Mouse (Mus musculus) spleen, postnatal 36 days (tissue): ENCODE measurements around the gene Lrmp.
"Not testable (repeated sequence)": the region's sequence is repeated elsewhere in the genome, so short reads cannot be mapped to it uniquely, and the experiment has no call there.

Source experiments
- DNase-seq, 2 experiments: peaks; one replicate each; pipeline ENCODE4 v3.0.0; 2022; ENCODE audit warnings: low spot score in 2 of 2, mixed read lengths in 1 of 2

Lrmp gene

DNA sequence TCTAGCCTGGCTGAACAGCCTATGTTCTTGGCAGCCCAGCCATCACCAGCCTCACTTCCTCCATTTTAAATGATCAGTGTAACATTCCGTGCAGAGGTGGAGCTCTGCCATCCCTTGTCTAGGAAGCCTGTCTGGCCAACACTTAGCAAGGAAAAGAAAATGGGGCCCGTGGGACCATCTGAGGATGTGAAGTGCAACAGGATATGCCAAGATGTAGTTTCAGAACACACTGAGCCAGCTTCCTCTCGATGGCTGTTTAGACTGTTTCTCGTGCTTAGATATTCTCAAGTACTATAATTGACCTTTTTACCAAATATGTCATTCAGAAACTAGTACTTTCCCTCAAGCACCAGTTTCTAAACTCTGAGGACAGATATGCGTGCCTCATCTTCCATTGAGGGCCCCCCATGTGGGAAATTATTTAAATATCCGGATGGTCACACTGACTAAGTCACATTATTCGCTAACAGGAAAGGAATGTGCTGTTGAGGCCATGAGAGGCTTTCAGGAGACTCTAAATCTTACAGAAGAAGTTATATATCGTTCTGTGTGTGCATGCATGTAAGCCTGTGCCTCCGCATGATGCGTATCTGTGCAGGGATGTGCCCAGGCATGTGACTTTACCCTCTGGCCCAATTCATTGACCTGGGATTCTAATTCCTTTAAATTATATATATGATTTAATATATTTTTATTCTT is 11.1 kb upstream of the Lrmp start:
- DNase-seq = no peak

DNA sequence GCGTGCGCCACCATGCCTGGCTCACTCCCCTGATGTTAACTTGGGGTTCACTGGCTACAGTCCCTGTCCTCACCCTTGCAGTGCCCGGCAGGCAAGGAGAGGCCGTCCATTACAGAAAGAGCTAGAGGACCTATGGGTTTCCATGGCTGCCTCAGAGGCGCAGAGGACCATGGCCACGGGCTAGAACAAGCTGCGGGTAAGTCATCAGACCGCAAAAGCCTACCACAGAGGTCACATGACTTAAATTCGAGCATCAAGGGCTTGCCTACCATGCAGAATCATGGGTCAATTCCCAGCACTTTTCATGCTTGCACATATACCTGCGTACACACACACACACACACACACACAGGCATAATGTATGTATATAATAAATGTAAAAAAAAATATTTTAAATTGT is 10.0 kb upstream of the Lrmp start:
- peak in 1 of 2 experiments; percentile 65 for DNase-seq

DNA sequence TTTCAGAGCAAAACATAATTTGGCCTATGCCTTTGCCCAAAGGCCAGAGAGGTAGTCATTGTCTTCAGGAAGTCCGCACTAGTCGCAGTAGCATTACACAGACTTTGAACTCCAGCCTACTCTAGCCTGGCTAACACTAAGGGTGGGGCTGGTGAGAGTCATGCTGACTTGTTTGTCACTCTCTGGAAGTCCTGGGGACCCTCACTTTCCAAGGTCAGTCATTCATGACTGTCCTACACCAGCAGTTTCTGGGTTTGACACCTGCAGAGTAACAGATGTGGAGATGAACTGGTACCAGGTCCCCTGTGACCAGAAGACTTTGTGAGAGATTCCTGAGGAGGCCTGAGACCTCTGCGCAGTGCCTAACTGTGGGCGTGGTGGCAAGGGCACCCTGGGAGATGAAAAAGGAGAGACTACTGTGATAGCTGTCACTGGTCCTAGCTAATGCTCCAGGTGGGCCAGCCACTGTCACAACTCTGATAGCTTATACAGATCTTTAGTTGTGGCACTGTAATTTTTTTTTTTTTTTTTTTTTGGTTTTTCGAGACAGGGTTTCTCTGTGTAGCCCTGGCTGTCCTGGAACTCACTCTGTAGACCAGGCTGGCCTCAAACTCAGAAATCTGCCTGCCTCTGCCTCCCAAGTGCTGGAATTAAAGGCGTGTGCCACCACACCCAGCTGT is 9.2 kb upstream of the Lrmp start:
- peak in 1 of 2 experiments; percentile 41 for DNase-seq

DNA sequence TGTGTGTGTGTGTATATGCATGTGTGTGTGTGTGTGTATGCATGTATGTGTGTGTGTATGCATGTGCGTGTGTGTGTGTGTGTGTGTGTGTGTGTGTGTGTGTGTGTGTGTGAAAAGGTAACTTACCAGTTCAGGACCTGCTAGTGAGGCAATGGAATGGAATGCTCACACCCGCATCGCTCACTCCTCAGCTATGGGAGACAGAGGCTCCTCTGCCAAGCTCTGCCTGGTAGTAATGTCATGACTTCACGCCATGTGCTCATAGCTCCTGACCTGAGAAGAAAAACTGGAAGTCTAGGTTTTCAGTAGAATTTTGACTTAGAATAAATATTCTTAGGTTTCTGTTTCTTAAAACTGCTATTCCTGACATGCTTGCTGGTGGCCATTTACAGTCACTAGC is 4.7 kb upstream of the Lrmp start:
- no peak for DNase-seq

DNA sequence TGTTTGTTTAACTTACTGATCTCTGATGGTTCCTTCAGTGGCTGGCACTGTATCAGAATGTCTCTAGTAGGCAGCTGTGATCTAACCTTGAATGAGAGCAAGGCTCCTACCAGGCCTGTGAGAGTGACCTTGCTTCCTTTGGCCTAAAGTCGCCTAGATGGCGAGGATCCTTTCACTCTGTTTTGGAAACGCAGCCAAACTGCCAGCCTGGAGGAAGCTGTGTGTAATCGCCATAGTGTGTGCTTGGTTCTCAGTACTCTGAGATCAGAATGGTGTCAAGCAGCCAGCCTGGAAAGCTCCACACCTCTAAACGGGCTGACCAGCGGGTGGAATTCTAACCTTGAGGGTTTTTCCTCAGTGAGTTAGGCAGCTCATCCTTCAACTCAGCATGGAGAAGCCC is 2.6 kb upstream of the Lrmp start:
- no peak for DNase-seq

DNA sequence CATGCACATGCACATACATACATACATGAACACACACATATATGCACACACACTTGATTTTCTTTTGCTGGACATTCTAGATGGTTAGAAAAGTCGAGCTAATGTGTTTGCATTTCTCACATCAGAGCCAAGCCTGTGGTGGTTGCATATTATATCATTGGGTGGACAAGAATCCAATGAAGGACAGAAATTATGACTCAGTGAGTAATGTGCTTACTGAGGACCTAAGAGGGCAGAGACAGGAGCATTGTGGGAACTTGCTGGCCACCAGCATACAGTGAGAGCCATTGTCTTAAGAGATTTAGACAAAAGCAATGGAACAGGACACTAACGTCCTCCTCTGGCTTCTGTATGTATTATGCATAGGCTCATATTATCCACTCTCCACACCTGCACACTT is 892 bp upstream of the Lrmp start:
- no peak for DNase-seq

DNA sequence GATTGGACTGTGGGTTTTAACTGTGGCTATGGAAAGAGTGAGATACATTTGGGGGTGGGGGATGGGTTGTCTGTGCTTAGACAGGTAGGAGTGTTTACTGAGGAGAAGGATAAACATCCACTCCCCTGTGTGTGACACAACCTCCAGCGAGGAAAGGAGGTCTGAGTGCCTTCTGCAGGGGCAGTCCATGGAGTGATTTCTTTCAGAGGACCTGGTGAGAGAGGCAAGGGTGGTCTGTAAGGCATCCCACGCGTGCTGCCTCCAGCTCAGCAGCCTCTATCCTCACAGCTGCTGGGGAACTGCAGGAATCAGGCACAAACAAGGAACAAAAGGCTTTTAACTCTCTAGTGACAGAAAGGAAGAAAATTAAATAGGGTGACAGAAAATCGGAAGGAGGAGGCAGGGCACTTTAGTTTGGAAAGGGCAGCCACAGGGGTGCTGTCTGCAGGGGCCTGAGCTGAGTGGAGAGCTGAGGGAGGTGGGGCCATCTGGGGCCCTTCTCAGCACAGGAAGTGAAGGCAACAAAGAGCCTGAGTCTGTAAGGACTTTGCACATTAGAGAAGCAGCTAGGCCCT is 732 bp downstream of the Lrmp start:
- DNase-seq = peak; percentile 50 to 51

DNA sequence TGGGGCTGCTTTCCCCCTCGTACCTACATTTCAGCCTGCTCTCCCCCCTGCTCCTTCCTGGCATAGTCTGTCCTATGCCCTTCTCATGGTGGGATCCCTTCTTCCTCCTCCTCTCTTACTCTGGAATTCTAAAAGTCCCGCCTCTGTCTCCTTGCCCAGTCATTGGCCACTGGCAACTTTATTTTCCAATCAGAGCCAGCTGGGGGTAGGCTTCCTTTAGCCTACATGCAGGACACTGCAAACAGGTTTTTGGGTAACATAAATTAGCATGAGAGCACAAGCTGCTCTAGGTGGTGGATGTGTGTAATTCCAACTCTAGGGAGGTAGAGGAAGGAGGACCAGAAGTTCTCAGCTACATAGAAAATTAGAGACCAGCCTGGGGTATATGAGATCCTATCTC is 4.6 kb downstream of the Lrmp start:
- DNase-seq = no peak

DNA sequence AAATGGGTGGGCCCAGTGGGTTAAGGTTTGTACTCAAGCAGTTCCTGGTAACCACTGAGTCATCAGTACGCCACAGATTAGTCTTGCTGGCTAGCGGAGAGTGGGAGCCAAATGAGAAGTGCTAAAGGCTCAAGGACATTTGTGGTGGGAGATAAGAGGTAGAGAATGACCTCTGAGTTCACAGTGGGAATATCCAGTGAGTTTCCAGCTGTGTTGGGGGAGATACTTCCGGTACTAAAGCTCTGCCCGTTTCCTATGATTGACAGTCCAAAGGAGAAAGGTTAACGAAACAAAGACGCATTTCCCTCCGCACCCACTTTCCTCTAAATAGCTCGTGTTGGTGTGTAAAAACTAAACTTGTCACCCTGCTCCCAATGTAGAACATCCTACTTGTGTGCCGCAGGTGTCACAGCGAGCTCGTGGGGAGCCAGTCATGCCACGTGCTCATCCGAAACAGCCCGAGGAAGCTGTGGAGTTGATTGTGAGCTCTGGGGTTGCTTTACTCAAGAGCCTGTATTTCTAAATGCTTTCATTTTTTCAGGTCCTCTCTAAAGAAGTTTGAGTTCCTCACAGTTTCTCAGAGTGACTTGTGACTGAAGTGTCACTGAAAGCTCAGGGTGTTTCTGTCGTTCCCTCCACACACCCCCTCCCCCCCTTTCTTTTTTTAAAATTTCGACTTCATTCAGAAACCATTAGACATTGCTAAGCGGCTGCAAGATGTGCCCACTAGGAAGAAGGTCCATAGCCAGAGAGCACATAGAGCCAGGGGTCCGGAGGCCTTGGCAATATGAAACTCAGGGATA is 5.5 kb downstream of the Lrmp start:
- peak; percentile 55 to 56 for DNase-seq

DNA sequence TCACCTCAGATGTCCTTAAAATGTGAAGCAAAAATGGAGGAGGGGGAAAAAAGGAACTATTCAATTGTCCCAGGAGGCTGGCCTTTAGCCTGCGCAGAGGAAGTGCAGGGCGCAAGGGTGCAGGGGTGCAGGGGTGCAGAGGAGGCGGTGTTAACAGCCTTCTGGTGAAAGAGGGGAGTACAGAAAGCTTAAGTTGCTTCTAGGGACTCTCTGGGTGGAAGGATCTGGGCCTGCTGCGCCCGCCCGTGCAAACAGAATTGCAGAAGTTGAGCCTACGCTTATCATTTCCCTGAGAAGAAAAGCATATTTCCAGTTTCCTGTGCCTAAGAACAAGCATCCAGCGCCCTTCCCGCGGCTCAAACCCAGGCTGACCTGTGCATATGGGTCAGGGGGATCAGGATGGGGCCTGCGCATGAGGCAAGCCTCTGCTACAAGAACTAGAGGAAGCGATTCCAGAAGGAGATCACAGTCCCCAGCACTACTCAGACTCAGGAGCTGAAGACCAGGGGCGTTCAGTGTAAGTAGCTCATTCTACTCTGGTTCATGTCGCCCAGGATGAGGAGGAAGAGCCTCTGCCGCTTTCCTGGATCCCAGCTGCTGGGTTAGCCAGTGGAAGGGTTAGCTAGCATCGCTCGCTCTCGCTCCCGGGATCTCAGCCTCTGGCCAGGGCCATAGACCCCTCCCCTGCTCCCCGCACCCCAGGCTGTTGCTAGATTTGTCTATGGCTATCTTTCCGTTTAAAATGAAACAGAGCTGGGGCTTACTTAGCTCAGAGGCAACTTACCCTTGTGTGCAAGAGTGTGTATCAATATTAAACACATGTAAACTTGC is 6.4 kb downstream of the Lrmp start:
- peak; percentile 87 to 88 for DNase-seq

DNA sequence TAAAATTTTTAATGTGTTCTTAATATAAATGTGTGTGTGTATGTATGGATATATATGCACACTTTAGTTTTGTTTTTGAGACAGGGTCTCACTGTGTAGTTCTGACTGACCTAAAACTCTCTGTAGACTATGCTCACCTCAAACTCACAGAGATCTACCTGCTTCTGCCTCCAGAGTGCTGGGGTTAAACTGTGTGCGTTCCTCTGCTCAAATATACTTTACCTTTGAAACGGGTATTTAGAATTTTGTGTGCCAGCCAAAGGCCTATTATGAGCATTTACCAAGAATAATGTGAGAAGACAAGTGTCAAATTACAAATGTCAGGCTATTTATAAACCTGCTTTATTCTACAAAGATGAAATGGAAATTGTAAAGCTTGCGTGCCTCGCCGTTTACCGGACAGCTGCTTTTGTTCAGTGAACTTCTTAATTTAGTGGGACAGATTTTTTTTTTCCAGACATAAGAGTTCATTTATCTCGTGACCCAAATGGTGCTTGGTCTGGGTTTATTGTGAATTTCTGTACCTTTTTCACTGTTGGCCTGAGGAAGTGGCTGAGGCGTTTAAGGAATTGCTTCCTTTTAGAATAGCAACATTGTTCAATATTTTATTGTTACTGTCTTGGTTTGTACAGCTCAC is 7.1 kb downstream of the Lrmp start:
- DNase-seq = no peak

DNA sequence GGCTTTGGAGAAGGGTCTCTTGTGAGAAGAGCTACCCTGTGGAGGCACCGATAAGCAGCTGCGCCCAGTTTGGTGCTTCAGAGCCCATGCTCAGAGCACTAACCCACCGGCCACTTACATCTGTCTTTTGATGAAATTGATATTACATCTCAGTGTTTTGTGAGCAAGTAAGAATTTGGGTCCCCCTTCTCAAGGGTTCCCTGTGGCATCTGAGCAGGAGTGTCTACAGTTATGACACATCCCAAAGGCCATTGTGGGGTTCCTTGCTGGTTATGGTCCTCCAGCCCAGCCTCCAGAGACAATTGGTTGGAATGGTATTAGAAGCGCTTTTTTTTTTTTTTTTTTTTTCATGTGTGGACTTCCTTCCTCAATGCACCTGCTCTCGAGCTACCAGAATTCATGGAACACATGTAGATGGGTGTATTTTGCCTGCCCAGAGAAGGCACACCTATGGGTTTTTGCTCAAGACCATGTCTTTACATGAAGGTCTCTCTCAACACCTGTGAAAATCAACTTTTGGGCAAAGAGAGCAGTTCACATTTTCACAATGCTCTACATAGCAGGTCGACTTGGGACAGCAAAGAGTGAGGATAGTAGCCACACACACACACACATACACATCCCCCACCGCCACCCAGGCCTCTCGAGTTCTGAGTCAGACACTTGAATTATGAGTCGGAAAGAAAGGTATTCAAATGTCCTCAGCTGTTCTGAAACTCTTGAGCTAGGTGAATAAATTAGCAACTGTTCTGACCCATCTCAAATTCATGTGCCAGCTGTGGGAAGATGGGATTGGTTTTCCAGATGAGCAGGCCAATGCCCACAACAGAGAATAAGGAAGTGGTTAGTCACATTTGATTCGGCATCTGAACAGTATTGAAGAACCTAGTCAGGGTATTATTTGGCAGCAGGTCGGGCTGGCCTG is 7.9 kb downstream of the Lrmp start:
- DNase-seq = peak; percentile 42 to 57

DNA sequence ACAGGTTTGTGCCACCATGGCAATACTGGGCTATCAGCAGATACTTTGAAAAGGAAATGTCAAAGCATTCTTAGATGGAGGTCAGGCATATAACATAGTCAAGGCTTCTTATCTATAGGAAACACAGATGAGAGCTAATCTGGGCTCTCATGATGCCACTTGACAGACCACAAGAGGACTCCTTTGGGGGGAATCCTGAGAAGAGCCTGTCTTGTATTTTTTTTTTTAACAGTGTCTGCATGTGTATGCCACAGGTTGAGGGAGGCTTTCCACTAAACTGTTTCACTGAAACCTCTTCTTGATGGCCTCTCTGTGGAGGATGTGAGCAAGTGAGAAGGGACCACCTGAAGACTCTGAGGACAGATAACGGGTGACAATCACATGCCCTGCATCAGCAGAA is 9.2 kb downstream of the Lrmp start:
- DNase-seq = no peak

DNA sequence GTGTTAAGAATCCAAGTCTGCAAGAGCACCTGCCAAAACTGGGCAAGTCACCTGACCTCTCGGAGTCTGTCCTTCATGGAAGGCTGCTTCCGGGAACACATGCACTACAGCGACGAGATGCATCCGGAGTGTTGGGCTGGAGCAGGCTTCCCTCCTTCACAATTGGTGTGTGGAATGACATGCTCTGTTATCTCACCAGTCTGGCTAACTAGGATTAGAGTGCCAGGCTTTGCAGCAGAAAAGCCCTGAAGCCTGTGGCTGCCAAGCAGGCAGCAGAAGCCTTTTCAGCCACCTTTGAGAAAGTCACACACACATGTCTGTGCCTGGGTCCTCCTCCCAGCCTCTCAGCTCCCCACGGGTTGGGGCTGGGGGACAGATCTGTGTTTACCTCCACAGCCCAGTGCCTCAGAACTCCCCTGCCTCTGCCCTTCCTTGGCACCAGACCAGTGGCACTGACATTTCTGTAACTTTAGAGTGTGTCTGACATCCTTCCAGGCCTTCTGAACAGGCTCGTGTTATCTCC is 10.2 kb downstream of the Lrmp start:
- no peak for DNase-seq

DNA sequence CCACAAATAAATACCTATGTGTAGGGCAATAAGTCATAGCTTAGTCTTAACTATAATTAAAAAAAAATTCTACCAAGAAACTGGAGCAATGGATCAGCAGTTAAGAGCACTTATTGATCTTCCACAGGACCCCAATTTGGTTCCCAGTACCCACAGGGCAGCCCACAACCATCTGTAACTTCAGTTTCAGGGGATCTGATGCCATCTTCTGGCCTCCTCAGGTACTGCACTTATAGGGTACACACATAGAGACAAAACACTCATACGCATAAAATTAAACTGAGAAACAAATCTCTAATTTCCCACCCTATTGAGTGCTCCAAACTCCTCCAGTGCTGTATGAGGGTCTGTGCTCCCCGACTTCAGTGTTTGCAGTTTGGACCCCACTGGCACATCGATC is 12.2 kb downstream of the Lrmp start:
- DNase-seq = no peak

DNA sequence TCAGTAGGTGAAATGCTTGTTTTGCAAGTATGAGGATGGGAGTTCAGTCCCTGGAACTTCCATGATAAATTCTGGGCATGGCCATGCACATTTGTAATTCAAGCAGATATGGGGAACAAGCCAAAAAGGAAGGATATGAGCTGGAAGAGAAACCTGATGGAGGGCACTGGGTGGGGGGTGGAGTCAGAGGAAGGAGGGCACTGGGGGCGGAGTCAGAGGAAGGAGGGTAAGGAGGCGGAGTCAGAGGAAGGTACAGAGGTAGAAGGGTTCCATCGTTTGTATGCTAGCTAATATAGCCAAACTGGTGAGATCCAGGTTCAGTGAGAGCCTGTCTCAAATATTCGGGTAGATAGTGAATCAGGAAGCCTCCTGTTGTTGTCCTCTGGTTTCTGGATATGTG is 14.1 kb downstream of the Lrmp start:
- peak in 1 of 2 experiments; percentile 24 for DNase-seq

DNA sequence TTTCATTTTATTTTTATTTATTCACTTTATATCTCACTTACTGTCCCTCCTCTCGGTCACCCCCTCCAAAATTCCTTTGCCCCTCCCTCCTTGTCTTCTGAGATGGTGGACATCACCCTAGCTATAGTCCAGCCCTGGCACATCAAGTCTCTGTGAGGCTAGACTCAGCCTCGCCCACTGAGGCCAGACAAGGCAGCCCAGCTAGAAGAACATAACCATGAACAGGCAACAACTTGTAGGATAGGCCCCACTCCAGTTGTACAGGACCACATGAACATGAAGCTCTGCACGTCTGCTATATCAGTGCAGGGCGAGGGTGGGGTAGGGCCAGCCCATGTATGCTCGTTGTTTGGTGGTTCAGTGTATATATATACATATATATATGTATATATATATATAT is 16.5 kb downstream of the Lrmp start:
- DNase-seq = no peak

DNA sequence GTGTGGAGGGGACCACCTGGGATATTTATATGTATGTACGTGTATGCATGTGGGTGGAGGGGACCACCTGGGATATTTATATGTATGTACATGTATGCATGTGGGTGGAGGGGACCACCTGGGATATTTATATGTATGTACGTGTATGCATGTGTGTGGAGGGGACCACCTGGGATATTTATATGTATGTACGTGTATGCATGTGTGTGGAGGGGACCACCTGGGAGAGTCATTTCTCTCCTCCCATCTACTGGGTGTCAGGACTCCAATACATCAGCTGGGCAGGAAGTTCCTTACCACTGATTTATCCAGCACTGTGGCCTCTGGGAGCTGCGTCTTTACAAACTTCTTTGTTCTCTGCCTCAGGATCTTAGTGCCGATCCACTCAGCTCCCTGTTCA is 17.5 kb downstream of the Lrmp start:
- DNase-seq = not testable (repeated sequence)

DNA sequence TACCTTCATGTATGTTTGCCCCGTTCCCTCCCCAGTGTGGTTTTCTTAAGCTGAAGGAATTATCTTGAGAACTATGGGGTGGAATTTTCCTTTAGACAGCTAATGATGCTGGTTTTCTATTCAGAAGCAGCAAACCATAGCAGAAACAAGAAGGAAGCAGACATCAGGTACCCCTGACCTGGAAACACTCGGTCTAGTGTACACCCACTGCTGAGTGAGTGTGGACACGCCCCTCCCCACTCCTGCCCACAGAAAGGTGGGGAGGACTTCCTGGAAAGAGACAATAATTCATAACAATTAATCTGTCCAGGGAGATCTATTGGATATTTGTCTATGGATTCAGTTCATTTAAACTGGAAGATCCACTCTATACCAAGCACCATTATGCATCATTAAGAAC is 19.8 kb downstream of the Lrmp start:
- DNase-seq = no peak

DNA sequence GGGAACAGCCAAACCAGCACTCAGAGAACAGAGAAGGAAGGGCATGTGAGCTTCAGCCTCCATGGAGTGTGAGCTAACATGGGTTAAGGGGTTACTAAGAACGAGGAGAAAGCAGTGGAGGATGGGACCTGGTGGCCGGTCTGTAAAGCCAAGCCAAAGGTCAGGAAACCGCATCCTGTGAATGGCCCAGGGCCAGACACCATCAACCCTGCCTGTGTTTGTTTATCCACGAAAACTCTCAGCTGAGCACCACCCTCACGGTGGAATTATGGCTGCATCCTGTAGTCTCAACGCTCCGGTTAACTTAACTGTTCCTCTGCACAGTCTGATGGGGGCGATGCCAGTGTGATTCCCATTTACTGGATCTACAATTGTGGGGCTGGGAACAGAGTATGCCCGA is 20.4 kb downstream of the Lrmp start:
- no peak for DNase-seq
